Mouse (Mus musculus) Patski (cell line): ENCODE measurements at regions not wholly inside any gene's neighbourhood (a gene's known extent, or its start where the extent isn't known, plus 50 kb on each side); places are given as distances from the start of the nearest gene placed in this dataset.

ENCODE experiments used
- ATAC-seq: fragments of 100-300 bp; one replicate; pipeline ENCODE4 v1.8.0; 2021
- CTCF ChIA-PET: fragments of 350-600 bp; sonication (Branson Sonifier 250); formaldehyde crosslinking; loops from one replicate; lab custom pipeline; 2022; ENCODE audit warnings: inconsistent platforms; lab: Charles Lee
- POLR2A ChIA-PET: fragments of 350-600 bp; sonication (Branson Sonifier 250); formaldehyde crosslinking; loops from one replicate; lab custom pipeline; 2022; ENCODE audit warnings: antibody characterized with exemption, inconsistent platforms; lab: Charles Lee
- DNase-seq: peaks from one replicate; pipeline ENCODE4 v3.0.0-alpha.2; 2011; ENCODE audit warnings: low read depth, low spot score
- H3K27me3 ChIP-seq: fragments of 371-371 bp; one replicate; pipeline ENCODE4 v1.5.1; 2021
- CTCF ChIP-seq: fragments of 100-300 bp; IDR thresholded peaks from one replicate; pipeline ENCODE4 v1.5.1; 2021
- in situ Hi-C: fragments of 300-500 bp; cut with MboI; formaldehyde crosslinking; loops from 3 replicates; pipeline ENCODE4 v1.11.1; 2018; ENCODE audit warnings: low pct_unique_long_range_greater_than_20kb, mixed read lengths

DNA sequence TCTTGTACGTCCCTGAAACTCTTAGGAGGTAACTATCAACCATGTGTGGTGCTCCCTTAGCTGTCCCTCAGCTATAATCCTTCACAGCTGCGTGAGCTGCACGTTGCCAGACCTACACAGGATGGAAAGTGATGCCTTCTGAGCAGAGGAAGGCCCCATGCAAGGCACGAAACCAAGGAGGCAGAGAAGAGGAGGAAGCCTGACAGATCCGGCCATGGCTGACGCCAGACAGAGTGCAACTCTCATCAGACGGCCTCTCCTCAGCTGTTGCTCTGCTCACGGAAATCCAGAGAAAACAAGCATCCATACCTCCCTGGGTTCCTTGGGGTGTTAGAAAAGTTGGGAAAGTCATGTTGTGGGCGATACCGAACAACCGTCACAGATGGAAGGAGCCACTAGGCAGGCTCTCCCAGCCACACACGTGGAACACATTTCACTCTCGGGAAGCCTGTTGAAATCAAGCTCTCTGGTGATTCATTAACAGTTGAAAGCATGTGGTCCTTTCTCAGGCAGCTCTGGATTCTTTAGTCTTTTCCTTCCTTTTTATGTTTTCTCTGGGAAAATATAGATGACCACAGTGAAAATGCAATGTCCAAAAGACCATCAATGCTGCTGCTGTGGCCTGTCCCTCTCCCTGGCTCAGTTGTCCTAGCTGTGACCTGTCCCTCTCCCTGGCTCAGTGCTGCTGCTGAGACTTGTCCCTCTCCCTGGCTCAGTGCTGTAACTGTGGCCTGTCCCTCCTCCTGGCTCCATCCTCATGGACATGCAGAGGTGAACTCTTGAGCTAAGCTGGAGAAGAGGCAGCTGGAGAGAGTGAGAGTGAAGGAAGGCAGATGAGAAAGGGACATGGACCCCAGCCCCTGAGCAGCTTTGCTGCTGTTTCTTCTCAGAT is 331.1 kb downstream of the Agtpbp1 start:
- DNase-seq = no peak
- in situ Hi-C loops = no loop called here
- no peak for ATAC-seq
- no peak for TF ChIP-seq CTCF
- CTCF ChIA-PET = no interaction called here
- H3K27me3 ChIP-seq = peaks cover 19% of the 10 kb centered on the region
- POLR2A ChIA-PET = no interaction called here

DNA sequence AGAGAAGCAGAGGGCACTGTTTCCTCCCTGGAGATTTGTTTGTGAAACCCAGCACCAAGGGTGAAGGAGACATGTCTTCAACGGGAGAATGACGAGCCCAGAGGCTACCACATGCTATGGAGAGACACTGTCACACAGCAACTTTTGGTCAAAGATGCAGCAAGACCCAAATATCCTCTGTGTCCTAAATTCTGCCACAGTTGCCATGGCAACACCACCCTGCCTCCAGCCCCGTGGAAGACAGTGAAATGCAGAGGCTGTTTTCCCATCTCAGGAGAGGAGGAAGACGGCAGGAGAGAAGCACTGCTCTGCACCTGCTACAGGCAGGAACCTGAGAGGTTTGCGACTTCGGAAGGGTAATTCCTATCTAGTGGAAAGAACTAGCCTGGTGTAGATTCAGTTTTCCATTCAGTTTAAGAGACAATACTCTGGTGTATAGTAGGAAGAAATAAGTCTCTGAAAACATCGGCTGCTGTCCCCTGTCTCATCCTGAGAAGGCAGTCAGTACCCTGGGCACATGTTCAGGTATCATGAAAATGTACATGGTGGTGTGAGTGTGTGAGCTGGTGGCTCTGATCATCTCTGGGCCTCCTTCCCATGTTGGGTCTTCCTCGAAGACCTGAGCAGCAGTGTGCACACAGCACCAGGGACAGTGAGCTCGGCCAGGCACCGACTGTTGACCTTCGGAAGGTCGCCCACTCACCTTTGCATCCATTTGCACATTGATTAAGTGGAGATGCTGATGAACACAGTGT is 333.6 kb downstream of the Agtpbp1 start:
- CTCF ChIA-PET = no interaction called here
- ATAC-seq (no peak), DNase-seq (no peak)
- POLR2A ChIA-PET = no interaction called here
- in situ Hi-C loops = no loop called here
- TF ChIP-seq CTCF = no peak
- H3K27me3 ChIP-seq = peaks cover 19% of the 10 kb centered on the region

DNA sequence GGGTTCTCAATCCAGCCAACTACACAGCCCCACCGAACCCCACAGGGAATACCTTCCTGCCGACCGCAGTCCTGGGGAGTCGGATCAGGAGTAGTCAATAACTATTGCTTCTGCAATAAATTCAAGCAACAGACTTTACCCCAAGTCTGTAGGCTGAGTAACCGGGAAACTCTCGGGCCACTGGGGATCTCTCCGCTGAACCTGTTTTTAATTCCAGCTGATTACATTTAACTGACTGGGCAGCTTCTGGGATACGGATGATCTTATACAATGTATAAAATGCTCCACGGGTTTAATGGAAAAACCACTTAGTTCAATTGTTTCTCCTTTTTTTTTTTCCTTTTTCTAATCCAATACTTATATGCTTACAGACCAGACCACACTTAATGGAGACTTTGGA is 336.6 kb downstream of the Agtpbp1 start:
- CTCF ChIA-PET = no interaction called here
- in situ Hi-C loops = no loop called here
- no peaks in the 10 kb centered on the region for H3K27me3 ChIP-seq
- no peak for DNase-seq
- ATAC-seq = no peak
- TF ChIP-seq CTCF = no peak
- POLR2A ChIA-PET = no interaction called here

DNA sequence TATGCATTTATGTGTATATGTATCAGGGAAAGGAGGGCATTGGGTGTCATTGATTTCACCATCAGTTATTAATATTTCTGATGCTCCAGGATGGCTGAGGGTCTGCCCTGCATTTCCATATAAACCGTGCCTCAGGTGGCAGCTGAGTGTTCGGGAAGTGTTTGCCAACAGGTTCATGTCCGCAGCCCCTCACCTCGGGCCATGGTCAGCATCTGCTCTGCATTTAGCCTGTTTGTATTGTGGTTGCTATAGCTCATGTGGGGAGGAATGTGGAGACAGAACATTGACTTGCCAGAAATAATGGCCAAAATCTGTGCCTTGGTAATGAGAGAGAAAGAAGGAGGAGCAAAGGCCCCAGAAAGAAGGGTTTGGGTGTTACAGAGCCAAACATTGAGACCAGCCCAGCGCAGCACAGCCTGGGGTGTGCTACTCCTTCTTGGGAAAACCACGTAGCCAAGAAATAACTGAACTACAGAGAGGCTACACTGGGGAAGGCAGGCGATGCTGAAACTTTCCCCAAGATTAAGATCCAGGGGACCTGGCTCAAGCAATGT is 338.0 kb downstream of the Agtpbp1 start:
- no peak for TF ChIP-seq CTCF
- ChIA-PET POLR2A (no interaction called here), CTCF (no interaction called here)
- ATAC-seq (no peak), DNase-seq (no peak)
- no peaks in the 10 kb centered on the region for H3K27me3 ChIP-seq
- in situ Hi-C loops = no loop called here

DNA sequence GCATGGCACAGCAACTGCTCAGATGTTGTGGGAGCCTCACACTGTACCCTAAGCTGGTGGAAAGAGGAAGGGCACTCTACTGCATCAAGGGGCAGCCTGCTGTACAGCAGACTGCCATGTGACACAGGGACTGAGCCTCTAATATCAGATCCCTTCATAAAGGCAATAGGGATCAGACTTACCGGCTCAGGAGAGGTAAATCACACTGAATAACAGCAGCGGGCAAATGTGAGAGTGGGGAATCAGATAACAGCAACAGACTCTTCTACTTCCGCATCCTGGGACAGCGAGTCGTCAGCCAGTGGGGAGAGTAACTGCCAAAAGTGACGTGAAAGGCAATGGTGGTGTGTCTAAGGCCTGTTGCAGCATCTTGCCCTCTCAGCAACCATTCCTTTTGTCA is 339.0 kb downstream of the Agtpbp1 start:
- no peak for ATAC-seq

DNA sequence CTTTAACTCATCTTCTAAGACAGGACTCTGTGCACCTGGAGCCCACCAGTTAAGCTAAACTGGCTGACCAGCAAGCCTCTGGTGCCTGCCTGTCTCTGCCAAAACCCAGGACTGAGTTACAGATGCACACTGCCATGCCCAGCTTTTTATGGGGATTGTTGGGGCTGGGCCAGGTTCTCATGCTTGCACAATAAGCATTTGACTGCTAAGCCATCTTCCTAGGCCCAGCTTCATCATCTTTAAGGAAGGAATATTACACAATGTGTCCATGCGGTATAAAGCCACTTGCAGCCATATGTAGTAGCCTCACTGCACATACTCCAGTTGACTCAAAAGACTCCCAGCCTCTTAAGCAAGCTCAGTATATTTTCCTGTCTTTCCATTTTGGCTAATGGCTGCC is 340.4 kb downstream of the Agtpbp1 start:
- no peak for ATAC-seq
- POLR2A ChIA-PET = interaction anchor here (0.6 kb wide), 1 partner anchor 612 kb away, joined by 6 read pairs; no protein-coding TSS in a partner anchor
- DNase-seq = no peak
- TF ChIP-seq CTCF = no peak
- H3K27me3 ChIP-seq = no peaks in the 10 kb centered on the region
- CTCF ChIA-PET = no interaction called here
- in situ Hi-C loops = no loop called here

More for the DNA sequence above, 339.0 kb downstream of the Agtpbp1 start:
- in situ Hi-C loops = no loop called here
- ChIA-PET CTCF (no interaction called here), POLR2A (no interaction called here)
- TF ChIP-seq CTCF = no peak
- no peak for DNase-seq
- no peaks in the 10 kb centered on the region for H3K27me3 ChIP-seq

DNA sequence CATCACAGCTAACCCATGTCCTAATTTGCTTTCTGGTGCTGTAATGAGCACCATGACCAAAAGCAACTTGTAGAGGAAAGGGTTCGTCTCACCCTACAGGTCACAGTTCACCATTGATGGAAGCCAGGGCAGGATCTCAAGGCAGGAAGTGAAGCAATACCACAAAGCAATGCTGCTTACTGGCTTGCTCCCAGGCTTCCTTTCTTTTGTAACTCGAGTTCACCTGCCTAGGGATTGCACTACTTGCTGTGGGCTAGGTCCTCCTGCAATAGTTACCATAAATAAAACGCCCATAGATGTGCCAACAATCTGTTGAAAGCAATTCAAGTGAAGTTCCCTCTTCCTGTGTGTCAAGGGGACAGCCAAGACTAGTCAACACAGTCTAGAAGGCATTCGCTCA is 342.4 kb downstream of the Agtpbp1 start:
- H3K27me3 ChIP-seq = peaks cover 4% of the 10 kb centered on the region
- TF ChIP-seq CTCF = no peak
- ChIA-PET POLR2A (interaction anchor here (0.6 kb wide), 1 partner anchor 44 kb away, joined by 3 read pairs; no protein-coding TSS in a partner anchor), CTCF (no interaction called here)
- DNase-seq = no peak
- ATAC-seq = no peak
- in situ Hi-C loops = no loop called here

DNA sequence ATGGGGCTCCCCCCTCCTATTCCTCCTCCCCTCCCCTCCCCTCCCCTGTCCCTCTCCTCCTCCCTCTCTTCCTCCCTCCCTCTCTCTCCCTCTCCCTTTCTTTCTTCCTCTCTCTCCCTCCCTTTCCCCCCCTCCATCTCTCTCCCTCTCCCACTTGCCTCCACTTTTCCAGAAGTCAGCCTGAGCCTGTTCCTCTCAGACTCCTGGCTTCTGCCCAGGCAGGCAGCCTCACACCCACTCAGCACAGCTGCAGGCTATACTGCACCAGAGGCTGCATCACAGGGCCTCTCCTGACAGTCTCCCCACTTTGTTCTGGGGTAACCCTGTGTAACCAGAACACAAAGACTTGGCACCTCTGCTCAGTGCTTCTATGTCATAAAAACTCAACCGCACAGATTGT is 346.3 kb downstream of the Agtpbp1 start:
- ChIA-PET CTCF (no interaction called here), POLR2A (no interaction called here)
- ATAC-seq = no peak
- DNase-seq = no peak
- H3K27me3 ChIP-seq = peaks cover 11% of the 10 kb centered on the region
- TF ChIP-seq CTCF = no peak
- in situ Hi-C loops = no loop called here

DNA sequence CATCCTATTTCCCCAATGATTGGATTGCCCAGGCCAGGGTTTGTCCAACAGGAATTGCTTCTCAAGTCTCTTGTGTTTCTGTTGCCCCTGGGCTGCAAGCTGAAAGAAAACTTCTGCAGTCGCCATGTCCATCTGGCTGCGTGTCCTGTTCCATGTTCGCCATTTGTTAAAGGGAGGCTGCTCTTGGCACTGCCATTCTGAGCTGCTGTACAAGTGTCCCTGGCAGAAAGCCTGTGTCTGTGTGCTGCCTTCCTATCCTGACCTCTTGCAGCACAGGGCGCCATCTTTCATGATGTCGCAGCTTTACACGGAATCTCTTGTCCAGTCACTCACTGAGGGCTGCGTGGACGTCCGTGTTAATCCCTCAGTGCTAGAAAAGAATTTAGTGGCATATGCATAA is 349.2 kb downstream of the Agtpbp1 start:
- in situ Hi-C loops = no loop called here
- no peak for TF ChIP-seq CTCF
- POLR2A ChIA-PET = no interaction called here
- no peak for ATAC-seq
- CTCF ChIA-PET = no interaction called here
- H3K27me3 ChIP-seq = peaks cover 11% of the 10 kb centered on the region
- no peak for DNase-seq

DNA sequence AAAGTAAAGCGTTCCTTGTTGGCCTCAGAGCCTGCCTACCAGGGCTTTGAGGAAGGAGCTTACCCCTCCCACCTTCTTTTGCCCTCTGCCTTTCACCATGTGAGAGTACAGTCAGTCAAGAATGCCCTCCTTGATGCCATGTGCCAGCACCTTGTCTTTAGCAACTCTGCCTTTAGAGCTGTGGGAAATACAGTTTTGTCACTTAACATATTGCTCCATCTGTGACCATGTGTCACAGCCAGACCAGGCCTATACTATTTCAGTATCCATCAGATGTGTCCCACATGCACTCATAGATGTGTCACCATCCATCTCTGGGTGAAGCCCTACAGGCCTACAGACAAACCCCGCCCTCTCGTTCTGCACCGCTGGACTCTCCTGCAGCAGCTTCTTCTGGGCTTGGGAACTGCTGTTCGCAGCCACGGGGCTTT is 355.9 kb downstream of the Agtpbp1 start:
- POLR2A ChIA-PET = no interaction called here

More for the DNA sequence above, 355.9 kb downstream of the Agtpbp1 start:
- TF ChIP-seq CTCF = no peak
- no peak for DNase-seq
- H3K27me3 ChIP-seq = no peaks in the 10 kb centered on the region
- in situ Hi-C loops = no loop called here
- ATAC-seq = no peak
- CTCF ChIA-PET = interaction anchor here (0.6 kb wide), 1 partner anchor 64 kb away, joined by 3 read pairs; no protein-coding TSS in a partner anchor
